Mouse (Mus musculus): ENCODE measurements at regions not wholly inside any gene's neighbourhood (a gene's known extent, or its start where the extent isn't known, plus 50 kb on each side); places are given as distances from the start of the nearest gene placed in this dataset.

- Histone ChIP-seq H3ac (ENCODE audit: control insufficient read depth, insufficient read length) (no peak overlapping the region), H3K4me2 (ENCODE audit: low read depth) (no peak overlapping the region), H3K4me3 (no peak overlapping the region), H3K79me2 (ENCODE audit: control insufficient read depth, insufficient read depth) (no peaks in the 10 kb centered on the region), H3K36me3 (ENCODE audit: control insufficient read depth, insufficient read depth) (no peaks in the 10 kb centered on the region), H3K27me3 (ENCODE audit: control insufficient read depth, insufficient read depth, insufficient read length) (no peaks in the 10 kb centered on the region)
- TF ChIP-seq E2F4 (IDR thresholded peaks at IDR 0.05; ENCODE audit: insufficient read depth), result no peak
Measured at GRCm38 (mm10) chr13:110725821-110726220, 331.0 kb downstream of the Plk2 start.

- Histone ChIP-seq H3K27me3 (ENCODE audit: control insufficient read depth, insufficient read depth, insufficient read length) (no peaks in the 10 kb centered on the region), H3ac (ENCODE audit: control insufficient read depth, insufficient read length) (no peak overlapping the region), H3K36me3 (ENCODE audit: control insufficient read depth, insufficient read depth) (no peaks in the 10 kb centered on the region), H3K4me3 (no peak overlapping the region), H3K4me2 (ENCODE audit: low read depth) (peak overlapping the region; percentile 33), H3K79me2 (ENCODE audit: control insufficient read depth, insufficient read depth) (no peaks in the 10 kb centered on the region)
- TF ChIP-seq TCF3 (IDR thresholded peaks at IDR 0.05; ENCODE audit: insufficient read length, low read depth) (no peak), MAX (IDR thresholded peaks at IDR 0.05; ENCODE audit: low read depth) (no peak), E2F4 (IDR thresholded peaks at IDR 0.05; ENCODE audit: insufficient read depth) (no peak), CEBPB (IDR thresholded peaks at IDR 0.05; ENCODE audit: insufficient read depth, poor library complexity, severe bottlenecking) (no peak), SRF (IDR thresholded peaks at IDR 0.05; ENCODE audit: control insufficient read depth, insufficient read length, low read depth) (no peak), MYOD1 (IDR thresholded peaks at IDR 0.05; ENCODE audit: control insufficient read depth in 1 of 3, insufficient read length in 2 of 3, low read depth in 2 of 3) (no peak), MYOG (IDR thresholded peaks at IDR 0.05; ENCODE audit: control insufficient read depth in 1 of 3, insufficient read depth in 1 of 3, insufficient read length in 2 of 3, low read depth in 2 of 3) (no peak), TCF12 (IDR thresholded peaks at IDR 0.05; ENCODE audit: insufficient read depth, poor library complexity, severe bottlenecking) (no peak), POLR2AphosphoS2 (IDR thresholded peaks at IDR 0.05; ENCODE audit: insufficient read length, low read depth) (no peak), POLR2A (IDR thresholded peaks at IDR 0.05; ENCODE audit: insufficient read length, low read depth) (no peak), REST (IDR thresholded peaks at IDR 0.05; ENCODE audit: insufficient read depth, insufficient read length) (no peak), USF1 (IDR thresholded peaks at IDR 0.05; ENCODE audit: low read depth) (no peak)
Measured at GRCm38 (mm10) chr13:110735511-110735910, 340.7 kb downstream of the Plk2 start.

GRCm38 (mm10) chr13:110741576-110742206 lies 346.8 kb downstream of the Plk2 start:
- TF ChIP-seq TCF12 (IDR thresholded peaks at IDR 0.05; ENCODE audit: insufficient read depth, poor library complexity, severe bottlenecking) (no peak), MYOD1 (IDR thresholded peaks at IDR 0.05; ENCODE audit: control insufficient read depth in 1 of 3, insufficient read length in 2 of 3, low read depth in 2 of 3) (no peak), CEBPB (IDR thresholded peaks at IDR 0.05; ENCODE audit: insufficient read depth, poor library complexity, severe bottlenecking) (peak; percentile 90)
- H3K4me2 ChIP-seq (ENCODE audit: low read depth), result no peak overlapping the region
- H3K79me2 ChIP-seq (ENCODE audit: control insufficient read depth, insufficient read depth), result no peaks in the 10 kb centered on the region

GRCm38 (mm10) chr13:110747223-110747868 lies 352.5 kb downstream of the Plk2 start:
- H3K4me3 ChIP-seq, result no peak overlapping the region
- H3K27me3 ChIP-seq (ENCODE audit: control insufficient read depth, insufficient read depth, insufficient read length), result no peaks in the 10 kb centered on the region
- H3ac ChIP-seq (ENCODE audit: control insufficient read depth, insufficient read length), result no peak overlapping the region
- H3K36me3 ChIP-seq (ENCODE audit: control insufficient read depth, insufficient read depth), result no peaks in the 10 kb centered on the region
- H3K4me2 ChIP-seq (ENCODE audit: low read depth), result no peak overlapping the region
- no peak for TF ChIP-seq SRF (IDR thresholded peaks at IDR 0.05; ENCODE audit: control insufficient read depth, insufficient read length, low read depth)
- TF ChIP-seq TCF3 (IDR thresholded peaks at IDR 0.05; ENCODE audit: insufficient read length, low read depth), result no peak
- no peak for TF ChIP-seq REST (IDR thresholded peaks at IDR 0.05; ENCODE audit: insufficient read depth, insufficient read length)
- TF ChIP-seq MYOD1 (IDR thresholded peaks at IDR 0.05; ENCODE audit: control insufficient read depth in 1 of 3, insufficient read length in 2 of 3, low read depth in 2 of 3), result no peak
- no peak for TF ChIP-seq POLR2A (IDR thresholded peaks at IDR 0.05; ENCODE audit: insufficient read length, low read depth)
- no peak for TF ChIP-seq TCF12 (IDR thresholded peaks at IDR 0.05; ENCODE audit: insufficient read depth, poor library complexity, severe bottlenecking)
- no peak for TF ChIP-seq USF1 (IDR thresholded peaks at IDR 0.05; ENCODE audit: low read depth)
- no peak for TF ChIP-seq MYOG (IDR thresholded peaks at IDR 0.05; ENCODE audit: control insufficient read depth in 1 of 3, insufficient read depth in 1 of 3, insufficient read length in 2 of 3, low read depth in 2 of 3)
- no peak for TF ChIP-seq MAX (IDR thresholded peaks at IDR 0.05; ENCODE audit: low read depth)
- no peak for TF ChIP-seq CEBPB (IDR thresholded peaks at IDR 0.05; ENCODE audit: insufficient read depth, poor library complexity, severe bottlenecking)
- TF ChIP-seq POLR2AphosphoS2 (IDR thresholded peaks at IDR 0.05; ENCODE audit: insufficient read length, low read depth), result no peak
- no peak for TF ChIP-seq E2F4 (IDR thresholded peaks at IDR 0.05; ENCODE audit: insufficient read depth)
- no peaks in the 10 kb centered on the region for H3K79me2 ChIP-seq (ENCODE audit: control insufficient read depth, insufficient read depth)

More at GRCm38 (mm10) chr13:110741576-110742206, 346.8 kb downstream of the Plk2 start:
- Histone ChIP-seq H3K36me3 (ENCODE audit: control insufficient read depth, insufficient read depth) (no peaks in the 10 kb centered on the region), H3K27me3 (ENCODE audit: control insufficient read depth, insufficient read depth, insufficient read length) (no peaks in the 10 kb centered on the region), H3K4me3 (no peak overlapping the region), H3ac (ENCODE audit: control insufficient read depth, insufficient read length) (no peak overlapping the region)

GRCm38 (mm10) chr13:110752746-110753145 lies 357.9 kb downstream of the Plk2 start:
- Histone ChIP-seq H3K4me2 (ENCODE audit: low read depth) (no peak overlapping the region), H3K27me3 (ENCODE audit: control insufficient read depth, insufficient read depth, insufficient read length) (no peaks in the 10 kb centered on the region), H3K4me3 (no peak overlapping the region), H3K79me2 (ENCODE audit: control insufficient read depth, insufficient read depth) (no peaks in the 10 kb centered on the region), H3ac (ENCODE audit: control insufficient read depth, insufficient read length) (no peak overlapping the region), H3K36me3 (ENCODE audit: control insufficient read depth, insufficient read depth) (no peaks in the 10 kb centered on the region)
- no peak for TF ChIP-seq POLR2A (IDR thresholded peaks at IDR 0.05; ENCODE audit: insufficient read length, low read depth)
- no peak for TF ChIP-seq CEBPB (IDR thresholded peaks at IDR 0.05; ENCODE audit: insufficient read depth, poor library complexity, severe bottlenecking)

Measured in myocyte (in vitro differentiated cells).